Mouse (Mus musculus) ovary, postnatal 10 days (tissue): Measurements from ENCODE around the gene Nnat.

Experiments used
- DNase-seq: peaks from one replicate; pipeline ENCODE4 v3.0.0; 2022; ENCODE audit warnings: low spot score

Nnat gene

DNA sequence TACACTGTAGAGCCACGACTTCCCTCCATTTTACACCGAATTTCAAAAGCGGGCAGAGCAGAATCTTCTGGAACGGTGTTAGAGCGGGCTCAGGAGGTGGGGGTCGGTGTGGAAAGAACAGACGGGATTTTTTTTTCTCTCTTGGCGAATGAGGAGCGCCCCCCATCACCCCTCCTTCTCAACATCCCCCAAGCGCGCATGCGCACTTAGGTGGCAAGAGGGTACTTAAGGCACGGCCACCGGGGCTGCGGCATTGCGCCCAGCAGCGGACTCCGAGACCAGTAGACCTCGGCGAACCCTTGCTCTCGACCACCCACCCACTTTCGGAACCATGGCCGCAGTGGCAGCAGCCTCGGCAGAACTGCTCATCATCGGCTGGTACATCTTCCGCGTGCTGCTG, at the start of gene Nnat:
Gene Nnat (plus strand): TSS at position 221 of the 400 bp plus-strand sequence.
- no peak for DNase-seq

DNA sequence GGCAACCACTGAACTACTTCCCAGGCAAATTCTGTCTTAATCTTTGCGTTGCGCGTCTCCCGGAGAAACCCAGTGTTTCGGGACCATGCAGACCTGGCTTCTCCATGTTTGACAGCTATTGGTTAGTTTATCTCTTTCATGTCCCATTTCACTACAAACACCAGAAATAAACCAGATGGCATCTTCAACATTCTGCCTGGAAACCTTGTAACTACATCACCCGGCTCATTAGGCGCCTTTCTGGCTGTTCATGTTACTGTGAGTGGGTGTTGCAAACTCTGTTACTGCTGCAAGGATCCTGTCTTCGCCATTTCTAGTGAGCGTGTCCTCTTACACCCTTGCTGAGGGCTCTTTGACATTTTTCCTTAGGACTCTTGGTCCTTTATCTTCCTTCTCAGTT, 47.0 kb upstream of the Nnat start:
- no peak for DNase-seq

DNA sequence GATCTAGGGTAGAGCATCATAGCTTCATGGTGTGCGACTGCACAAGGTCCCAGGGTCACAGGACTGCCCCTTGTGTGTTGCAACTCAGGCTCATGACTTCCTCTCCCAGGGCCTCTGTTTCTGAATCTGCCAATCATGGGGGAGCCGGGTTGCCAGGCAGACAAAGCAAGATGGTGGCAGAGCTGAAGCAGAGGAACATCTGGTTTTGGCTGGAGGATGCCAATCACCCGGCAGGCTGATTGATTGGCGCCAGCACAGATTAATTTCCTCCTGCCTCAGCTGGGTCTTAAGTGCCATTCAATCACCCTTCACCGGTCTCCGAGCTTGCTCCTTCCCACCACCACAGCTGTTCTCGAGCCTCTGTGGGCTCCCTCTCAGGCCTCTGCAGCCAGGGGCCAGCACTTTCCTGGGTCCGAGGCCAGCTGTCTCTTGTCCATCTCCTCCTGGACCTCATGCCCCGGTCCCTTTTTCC, 46.1 kb upstream of the Nnat start:
- DNase-seq = no peak

DNA sequence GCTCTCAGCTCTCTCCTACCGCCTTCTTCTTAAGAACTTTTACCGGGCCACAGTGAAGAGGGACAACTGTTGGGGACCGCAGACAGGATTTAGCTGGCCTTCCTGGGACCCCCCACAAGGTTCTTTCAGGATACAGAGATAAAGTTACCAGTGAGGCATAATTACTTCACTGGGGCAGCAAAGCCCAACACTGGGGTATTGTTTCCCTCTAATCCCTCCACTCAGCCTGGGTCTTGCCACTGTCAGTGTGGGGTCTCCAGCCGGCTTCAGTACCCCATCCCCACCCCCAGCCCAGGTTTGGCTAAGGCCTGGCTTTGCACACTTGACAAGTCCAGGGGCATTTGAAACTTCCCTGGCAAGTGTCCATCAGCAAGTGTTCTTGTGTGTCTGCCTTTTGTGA, 45.5 kb upstream of the Nnat start:
- no peak for DNase-seq

DNA sequence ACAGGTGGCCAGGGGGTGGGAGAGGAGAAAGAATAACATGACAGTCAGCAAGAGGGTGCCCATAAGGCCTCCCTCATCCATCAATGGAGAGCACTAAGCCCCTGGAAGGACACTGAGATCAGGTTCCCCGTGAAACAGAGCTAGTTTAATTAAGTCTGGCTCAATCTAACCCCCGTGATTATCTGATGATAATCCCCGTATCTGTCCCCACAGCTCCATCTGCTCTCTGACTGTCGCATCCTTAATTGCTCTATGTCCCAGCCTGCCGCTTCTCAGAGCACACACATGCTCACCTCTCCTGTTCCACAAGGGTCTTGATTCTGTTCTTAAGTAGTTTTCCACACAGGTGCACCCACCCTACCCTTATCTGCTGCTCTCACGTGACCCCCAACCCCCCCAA, 42.4 kb upstream of the Nnat start:
- DNase-seq = no peak

DNA sequence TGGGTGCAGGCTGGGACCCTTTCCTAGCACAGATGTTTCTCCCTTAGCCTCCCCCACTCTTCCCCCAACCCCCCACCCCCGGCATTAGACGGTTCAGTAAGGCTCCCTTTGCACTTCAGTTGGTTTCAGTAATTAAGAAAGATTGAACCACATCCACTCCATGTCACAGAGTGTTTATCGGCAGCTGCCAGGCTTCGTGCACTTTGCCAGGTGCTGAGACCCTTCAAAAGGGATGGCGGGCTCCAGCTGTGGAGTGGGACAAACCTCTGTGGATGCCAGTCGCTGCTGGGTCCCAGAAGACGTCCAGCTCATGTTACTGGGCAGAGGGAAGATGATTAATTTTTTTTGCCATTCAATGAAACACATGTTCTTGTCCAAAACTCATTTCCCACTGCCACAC, 41.4 kb upstream of the Nnat start:
- DNase-seq = no peak

DNA sequence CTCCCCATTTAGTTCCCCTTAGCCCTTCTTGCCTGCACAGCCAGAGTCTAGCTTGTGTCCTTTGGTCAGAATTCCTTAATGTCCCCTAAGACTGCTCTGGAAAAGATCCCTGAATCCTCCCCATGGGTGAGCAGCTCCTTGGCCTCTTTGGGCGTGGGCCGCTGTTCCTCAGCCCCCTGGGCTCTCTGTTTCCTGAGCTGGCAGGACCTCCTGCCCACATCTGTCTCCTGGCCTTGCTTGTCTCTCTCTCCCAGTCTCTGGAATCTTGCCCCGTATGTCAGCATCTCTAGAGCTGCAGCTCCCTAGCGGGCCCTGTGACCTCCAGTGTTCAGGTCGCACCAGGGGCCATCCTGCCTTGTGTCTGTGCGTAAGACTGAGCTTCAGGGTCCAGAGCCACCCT, 40.4 kb upstream of the Nnat start:
- no peak for DNase-seq

DNA sequence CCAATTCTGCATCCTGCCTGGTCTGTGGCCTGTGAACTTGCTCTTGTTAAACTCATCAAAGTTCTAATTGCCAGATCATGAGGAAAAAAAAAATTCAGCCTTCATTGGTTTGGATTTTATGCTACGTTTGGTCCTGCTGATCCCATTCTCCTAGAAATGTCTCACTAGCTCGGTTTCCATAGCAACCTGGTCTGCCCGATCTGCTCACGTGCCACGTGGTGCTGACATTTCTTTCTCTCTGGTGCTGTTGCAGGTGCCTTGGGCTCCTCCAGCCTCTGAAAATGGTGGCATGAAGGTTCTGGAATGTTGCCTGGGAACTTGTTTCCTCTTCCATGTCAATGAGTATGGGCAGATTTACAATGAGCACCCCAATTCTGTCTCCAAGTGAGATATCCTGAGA, 39.4 kb upstream of the Nnat start:
- DNase-seq = no peak

DNA sequence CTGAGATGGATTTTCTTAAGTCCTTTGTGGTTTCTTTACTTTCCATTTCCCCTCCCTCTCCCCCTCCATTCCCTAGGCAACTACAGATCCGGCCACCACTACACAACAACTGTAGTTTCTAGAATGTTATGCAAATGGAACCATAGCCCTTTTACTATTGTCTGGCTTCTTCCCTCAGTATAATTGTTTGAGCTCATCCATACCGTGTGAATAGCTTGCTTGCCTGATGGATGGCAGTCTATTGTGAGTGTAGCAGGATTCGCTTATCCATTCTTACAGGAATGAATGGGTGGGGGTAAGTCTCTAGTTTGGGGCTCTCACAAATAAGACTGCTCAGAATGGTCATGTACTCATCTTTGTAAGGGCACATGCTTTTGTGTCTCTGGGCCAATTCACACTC, 37.3 kb upstream of the Nnat start:
- no peak for DNase-seq

DNA sequence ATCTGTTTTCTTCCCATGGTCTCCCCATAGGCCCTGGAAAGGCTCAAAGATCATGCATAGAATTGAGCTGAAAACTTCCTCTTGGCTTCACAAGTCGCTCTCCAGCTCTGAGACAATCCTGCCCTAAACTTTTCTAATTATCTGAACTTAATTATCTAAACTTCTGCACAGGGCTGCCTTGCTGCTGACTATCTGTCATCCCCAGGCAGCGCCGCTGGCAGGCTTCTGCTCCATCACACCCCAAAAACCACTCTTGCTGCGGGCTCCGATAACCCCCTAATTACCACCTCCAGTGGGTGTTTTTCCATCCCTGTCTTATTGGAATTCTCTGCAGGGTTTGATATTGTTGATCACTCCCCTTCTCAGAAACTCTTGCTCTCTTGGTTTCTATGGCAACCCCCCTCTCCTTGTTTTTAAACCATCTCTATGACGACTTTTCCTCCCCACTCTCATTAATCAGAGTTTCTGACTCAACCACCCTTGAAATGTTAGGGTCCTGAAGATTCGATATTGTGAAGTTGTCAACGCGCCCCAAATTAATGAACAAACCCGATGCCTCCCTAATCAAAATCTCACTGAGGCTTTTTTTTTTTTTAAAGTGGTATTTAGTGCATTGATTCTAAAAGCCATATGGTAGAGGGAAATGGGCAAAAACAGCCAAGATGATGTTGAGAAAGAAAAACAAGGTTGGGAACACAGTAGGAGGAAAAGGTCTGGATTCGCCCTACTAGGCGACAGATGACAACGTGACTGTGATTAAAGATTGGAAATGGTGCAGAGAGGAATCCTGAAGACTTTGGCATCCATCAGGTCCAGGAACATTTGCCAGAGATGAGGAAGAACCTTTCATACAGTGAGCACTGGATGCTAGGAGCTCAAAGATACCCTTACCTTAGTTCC, 29.6 kb upstream of the Nnat start:
- DNase-seq = no peak

DNA sequence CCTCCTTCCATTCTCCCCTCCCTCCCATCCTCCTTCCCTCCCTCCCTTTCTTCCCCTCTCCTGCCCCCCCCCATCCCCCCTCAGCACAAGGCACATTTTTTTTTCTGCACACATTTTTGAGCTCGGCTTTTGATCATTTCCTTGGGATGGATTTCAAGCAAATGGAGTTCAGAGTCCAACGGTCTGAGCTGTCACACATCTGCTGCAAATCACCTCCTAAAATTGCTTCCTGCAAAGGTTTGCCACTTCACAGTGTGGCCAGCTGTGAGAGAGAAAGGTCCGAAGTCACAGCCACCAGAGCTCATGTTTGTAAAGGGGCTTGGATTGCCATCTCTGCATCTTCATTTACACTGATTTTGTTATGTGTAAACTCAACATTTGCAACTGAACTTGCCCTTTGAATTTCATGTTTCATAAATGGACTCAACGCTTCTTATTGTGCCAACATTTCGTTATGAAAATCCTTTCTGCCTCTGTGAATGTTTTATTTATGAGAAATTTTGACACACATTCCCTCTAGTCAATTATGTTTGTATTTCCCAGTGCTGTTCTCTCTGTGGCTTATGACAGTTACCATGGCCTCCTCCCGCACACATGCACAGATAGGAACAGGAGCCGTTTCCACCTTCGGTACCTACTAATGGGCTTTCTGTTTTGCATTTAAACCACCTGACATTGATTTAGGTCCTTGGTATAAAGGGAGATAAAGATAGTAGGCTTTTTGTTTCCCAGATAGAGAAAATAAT, 28.0 kb upstream of the Nnat start:
- DNase-seq = no peak

DNA sequence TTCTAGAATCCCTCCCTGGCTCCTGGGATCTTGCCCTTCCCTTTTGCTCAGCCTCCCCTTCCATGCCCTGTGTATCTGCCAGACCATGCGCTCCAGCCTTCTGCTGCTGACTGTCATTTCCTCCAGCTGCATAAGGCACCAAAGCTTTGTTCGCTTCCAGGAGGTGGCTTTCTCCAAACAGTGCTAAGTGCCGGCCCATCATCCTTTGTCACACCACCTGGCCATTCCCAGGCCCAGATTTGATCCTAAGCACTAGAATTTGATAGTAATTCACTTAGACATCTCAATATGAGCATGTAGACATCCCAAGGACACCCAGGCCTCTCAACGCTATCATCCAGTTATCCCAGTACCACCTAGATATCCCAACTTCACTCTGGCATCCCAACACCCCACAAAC, 25.7 kb upstream of the Nnat start:
- DNase-seq = no peak

DNA sequence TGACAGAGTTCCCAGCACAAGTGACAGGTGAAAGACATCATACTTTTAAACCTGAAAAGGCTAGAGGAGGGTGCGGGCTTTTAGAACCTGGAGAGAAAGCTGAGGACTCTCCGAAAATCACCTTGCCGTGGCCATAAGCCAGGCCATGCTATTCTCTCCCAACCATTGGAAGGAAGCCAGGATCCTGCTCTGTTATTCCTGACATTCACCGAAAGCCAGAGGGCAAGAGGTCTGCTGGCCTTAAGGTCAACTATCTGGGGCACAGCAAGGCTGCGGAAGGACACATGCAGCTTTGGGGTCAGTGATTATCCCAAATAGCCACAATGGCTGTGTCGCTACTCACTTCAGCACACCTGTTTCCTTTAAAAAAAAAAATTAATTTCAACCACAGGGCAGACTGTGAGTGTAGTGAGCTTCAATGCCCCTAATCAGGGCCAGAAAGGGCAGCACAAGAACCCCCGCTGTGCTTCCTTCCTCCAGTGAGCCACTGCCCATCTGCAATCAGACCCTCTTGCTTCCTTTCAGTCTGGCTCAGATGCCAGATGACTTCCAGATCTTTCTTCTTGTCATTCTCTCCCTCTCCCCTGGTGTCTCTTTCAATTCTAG, 23.3 kb upstream of the Nnat start:
- no peak for DNase-seq

DNA sequence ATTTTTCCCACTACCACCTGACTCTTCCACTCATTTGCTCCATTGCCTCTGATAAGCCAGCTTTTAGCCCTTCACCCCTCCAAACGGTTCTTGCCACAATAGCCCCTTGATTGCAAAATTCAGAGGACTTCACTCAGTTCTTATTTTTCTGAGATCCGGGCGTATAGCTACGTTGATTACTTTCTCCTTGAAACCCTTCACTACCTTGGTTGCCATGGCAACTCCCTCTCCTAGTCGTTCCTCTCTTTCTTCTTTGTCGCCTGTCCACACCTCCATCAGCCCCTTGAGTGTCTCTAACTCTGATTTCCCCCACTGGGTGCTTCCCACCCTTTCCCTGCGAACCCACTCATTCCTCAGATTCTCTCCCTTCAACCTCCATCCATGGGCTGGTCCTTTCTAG, 22.8 kb upstream of the Nnat start:
- no peak for DNase-seq

DNA sequence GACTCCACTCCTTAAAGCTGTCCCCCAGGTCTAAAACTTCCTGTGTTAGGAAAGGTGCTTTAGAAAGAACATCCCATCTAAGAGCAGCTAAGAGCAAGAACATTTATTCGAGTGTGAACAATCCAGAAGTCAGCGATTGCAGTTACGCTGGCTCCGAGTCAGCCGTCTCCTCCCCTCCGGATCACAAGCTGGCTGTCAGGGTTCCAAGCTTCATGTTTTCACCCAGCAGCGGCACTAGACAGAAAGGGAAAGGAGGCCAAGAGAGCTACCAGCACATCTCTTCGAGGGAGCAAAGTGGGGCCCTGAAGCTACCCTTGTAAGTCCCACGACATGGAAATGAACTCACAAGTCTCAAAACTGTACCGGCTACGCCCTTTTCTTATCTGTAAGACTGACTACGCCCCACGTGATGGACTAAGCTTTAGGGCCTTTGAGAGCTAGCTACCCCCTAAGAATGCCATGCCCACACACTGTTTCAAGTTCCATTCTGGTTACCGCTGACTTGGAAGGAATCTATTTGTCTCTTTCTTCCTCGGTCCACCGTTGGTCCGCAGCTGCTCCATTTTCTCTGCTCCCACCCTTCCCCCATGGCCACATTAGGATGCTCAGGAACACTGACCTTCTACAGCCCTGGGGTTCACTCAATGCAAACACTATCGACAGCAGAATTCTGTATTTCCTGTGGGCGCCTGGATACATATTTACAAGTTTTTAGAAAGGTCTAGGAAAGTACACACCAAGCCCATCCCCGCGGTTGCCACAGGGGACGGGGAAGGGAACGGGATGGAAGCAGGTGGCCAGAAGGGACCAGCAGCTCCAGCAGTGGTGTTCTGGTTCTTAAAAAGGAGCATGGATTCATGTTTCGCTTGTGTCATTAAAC, 19.6 kb upstream of the Nnat start:
- DNase-seq = no peak

DNA sequence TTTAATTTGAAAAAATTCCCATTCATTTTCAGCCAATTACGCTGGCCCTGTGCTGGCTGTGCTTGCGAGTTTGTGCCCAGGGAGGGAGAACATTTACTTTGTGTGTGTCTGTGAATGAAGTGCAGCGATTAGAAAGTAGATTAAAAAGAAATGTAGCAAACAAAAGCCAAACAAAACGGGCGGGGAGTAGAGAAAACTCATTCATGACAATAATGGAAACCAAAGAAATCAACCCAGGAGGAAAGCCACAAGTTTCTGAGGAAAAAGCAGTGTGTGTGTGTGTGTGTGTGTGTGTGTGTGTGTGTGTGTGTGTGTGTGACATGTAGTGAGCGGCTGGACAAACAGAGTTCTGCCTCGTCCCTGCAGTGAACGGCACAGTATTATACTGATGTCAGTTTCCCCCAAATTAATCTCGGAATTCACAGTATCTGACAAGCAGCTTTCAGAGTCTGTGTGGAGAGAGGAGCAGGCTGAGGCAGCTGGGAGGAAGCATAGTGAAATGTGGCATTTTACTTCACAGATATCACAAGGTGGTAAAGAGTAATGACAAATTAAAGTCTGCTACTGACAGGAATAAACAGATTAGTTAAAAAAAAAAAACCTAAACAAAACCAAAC, 18.8 kb upstream of the Nnat start:
- DNase-seq = no peak

DNA sequence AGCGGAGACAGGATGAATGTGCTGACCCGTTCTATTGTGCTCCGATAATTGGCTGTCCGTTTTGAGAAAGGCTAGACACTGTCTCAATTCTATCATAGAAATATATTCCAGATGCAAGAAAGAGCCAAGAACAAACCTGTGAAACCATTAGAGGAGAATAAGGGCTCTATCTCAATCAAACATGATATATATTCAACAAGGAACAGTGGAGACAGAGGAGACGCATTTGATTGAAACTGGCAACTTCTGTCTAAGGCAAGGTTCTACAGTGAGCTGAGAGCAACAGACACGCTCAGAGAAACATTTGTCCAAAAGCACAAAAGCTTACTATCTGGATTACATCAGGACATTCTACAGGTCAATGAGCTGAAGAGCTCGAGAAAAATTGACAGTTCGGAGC, 18.2 kb upstream of the Nnat start:
- no peak for DNase-seq

DNA sequence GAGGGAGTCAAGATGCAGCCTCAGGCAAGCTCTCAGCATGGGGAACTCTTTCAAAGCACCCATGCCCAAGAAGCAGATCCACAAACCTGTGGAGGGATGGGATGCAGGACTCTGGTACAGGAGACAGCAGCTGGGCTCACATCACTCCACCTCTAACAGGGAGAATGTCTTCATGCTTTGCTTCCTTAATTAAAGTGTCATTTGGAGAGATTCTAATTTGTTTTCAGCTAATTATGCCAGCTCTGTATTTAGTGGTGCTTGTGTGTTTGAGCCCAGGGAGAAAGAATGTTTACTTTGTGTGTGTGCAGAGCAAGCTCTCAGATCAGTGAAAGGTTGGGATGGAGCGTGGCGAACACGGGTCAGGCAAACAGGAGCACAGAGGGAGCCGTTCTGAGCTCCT, 17.5 kb upstream of the Nnat start:
- no peak for DNase-seq

DNA sequence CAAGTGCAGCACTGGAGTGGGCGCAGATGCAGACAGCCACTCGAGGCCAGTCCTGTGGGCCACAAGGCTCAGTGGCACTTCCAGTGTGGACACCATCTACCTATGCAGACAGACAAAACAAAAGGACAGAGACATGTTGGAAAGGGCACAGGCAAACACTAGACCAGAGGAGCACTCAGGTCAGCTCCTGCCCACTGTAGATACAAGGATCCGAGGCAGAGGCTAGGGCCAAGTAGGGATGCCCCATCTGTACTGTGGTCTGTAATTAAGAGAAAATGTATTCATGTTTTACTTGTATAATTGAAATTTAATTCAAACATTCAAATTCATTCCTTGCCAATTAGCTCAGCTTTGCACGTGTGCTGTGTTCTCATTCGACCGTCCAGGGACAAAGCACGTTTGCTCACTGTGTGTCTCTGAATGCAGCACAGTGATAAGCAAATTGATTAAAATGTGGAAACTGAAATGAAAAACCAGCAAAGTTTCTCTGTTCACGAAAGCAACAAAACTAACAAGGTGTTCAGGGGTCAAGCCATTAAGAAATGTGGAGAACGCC, 15.5 kb upstream of the Nnat start:
- no peak for DNase-seq

DNA sequence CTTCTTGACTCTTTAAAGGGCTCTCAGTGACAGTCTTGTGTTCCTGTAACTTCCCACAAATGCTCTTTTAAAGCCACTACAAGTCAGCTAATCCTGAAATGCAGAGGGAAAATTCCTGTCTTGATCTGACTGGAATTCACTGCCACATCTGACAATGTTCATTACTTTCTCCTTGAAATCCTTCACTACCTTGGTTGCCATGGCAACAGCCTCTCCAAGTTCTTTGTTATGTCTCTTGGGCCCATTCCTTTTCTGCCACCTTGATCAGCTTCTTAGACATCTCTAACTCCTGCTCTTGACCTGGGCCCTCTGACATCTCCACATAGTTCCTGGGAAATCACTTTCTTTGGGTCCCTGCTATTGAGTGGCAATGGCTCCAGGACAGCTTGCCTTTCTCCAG, 13.2 kb upstream of the Nnat start:
- no peak for DNase-seq

DNA sequence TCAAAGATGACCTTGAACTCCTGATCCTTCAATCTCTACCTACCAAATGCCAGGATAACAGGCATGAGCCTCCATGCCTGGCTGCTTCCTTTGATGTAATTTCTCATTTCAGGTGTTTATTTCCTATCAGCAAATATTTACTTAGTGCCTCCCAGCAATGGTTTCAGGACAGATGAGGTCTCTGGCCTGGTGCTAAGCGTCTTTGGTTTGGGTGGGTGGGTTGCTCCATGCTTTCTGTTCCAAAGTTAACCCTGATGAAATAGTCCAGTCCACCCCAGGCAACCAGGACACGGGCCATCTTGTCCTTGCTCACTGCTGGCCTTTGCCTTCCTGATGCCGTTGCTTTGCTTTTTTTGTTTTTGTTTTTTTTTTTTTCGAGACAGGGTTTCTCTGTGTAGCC, 9.6 kb upstream of the Nnat start:
- no peak for DNase-seq
